Mouse (Mus musculus) stomach, embryonic 16.5 days (tissue): ENCODE measurements around the gene Errfi1. TPM values are rescaled to one million over a fixed set of nuclear protein-coding genes. Genes with fewer than 3 reads are reported as not detected.

ENCODE experiments used
- ATAC-seq: fragments of 200-750 bp; cut with Nextera tagmentation; 2 replicates; pipeline ENCODE4 v1.8.0; 2017; ENCODE audit warnings: moderate number of reproducible peaks, moderate TSS enrichment; ENCODE audit not compliant: insufficient read depth, low FRiP score
- H3K27ac ChIP-seq: fragments of 300-500 bp; sonication (generic); 2 replicates; pipeline ENCODE4 v1.5.1; 2014; ENCODE audit warnings: low read length
- H3K27me3 ChIP-seq: fragments of 300-500 bp; sonication (generic); 2 replicates; pipeline ENCODE4 v1.6.1; 2014; ENCODE audit warnings: low read length, control low read depth, mixed read lengths; ENCODE audit not compliant: control insufficient read depth, insufficient read depth
- H3K36me3 ChIP-seq: fragments of 300-500 bp; sonication (generic); 2 replicates; pipeline ENCODE4 v1.6.1; 2014; ENCODE audit warnings: low read length; ENCODE audit not compliant: control insufficient read depth, insufficient read depth
- H3K4me1 ChIP-seq: fragments of 300-500 bp; sonication (generic); 2 replicates; pipeline ENCODE4 v1.6.1; 2014; ENCODE audit warnings: low read length, control low read depth, mixed read lengths; ENCODE audit not compliant: control insufficient read depth, insufficient read depth
- H3K4me2 ChIP-seq: fragments of 300-500 bp; sonication (generic); 2 replicates; pipeline ENCODE4 v1.6.1; 2014; ENCODE audit warnings: low read depth, low read length, mixed read lengths
- H3K4me3 ChIP-seq: fragments of 300-500 bp; sonication (generic); replicated peaks from 2 replicates; pipeline ENCODE4 v1.5.1; 2014; ENCODE audit warnings: mild to moderate bottlenecking, low read length
- H3K9ac ChIP-seq: fragments of 300-500 bp; sonication (generic); 2 replicates; pipeline ENCODE4 v1.6.1; 2014; ENCODE audit warnings: low read length
- H3K9me3 ChIP-seq: fragments of 300-500 bp; sonication (generic); replicated peaks from 2 replicates; pipeline ENCODE4 v1.6.1; 2016; ENCODE audit warnings: low read length, control low read depth; ENCODE audit not compliant: control insufficient read depth
- WGBS: fragments of 180-500 bp; shearing (Covaris S2); extraction: QIAGEN DNeasy Blood & Tissue Kit; methylation state at CpG from one replicate; pipeline ENCODE4 v1.1.7; 2014; 5-methylcytosine and 5-hydroxymethylcytosine counted together
- polyA plus RNA-seq: library from polyadenylated mRNA; unstranded; fragments of >200 nt; fragmentation: Nextera tagmentation; extraction: Ambion mirVana; gene quantifications from 2 replicates; pipeline ENCODE4 v1.2.1, GENCODE M21; 2015

The Errfi1 gene
- polyA plus RNA-seq, 1 experiment from 2014 or later: 30.8 TPM

DNA sequence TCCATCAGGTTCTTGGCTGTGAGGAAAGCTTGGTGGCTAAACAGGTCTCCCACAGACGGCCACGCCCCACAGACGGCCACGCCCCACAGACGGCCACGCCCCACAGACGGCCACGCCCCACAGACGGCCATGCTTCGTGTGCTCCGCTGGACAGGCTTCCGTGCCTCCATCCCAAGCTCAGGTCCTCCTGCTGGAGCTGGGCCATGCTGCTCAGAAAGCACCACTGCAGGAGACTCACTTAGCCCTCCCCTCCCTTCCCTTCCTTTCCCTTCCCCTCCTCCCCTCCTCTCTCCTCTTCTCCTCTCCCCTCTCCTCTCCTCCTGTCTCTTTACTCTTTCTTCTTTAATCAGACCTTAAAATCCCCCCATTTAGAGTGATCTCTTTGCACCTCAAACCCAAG lies 16.8 kb upstream of the Errfi1 start:
- H3K36me3 ChIP-seq: no peaks in the 10 kb centered on the region
- 82% methylated on average over 12 of the region's 12 CpGs for WGBS
- H3K4me3 ChIP-seq: no peak overlapping the region
- H3K27ac ChIP-seq: no peak overlapping the region
- H3K4me2 ChIP-seq: no peak overlapping the region
- H3K27me3 ChIP-seq: no peaks in the 10 kb centered on the region
- no peaks in the 10 kb centered on the region for H3K4me1 ChIP-seq
- H3K9me3 ChIP-seq: no peaks in the 10 kb centered on the region
- H3K9ac ChIP-seq: no peak overlapping the region
- ATAC-seq: no peak

DNA sequence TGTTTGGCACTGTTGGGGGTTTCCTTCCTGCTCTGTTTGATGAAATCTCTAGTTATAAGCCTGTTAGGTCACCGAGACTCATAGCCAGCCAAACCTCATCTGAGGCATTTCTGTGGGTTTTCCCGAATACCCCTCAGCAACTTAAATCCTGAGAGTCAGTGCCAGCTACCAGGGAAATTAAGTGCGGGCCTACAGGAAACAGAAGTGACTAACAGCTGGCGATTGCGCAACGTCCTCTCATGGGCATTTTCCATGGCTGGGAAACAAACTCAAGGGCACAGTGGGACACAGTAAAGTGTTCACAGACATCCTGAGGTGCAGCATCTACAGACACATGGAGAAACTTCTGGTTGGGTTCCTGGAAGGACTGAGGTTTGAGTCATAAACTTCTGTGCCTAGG lies 16.3 kb upstream of the Errfi1 start:
- H3K4me1 ChIP-seq: no peaks in the 10 kb centered on the region
- H3K36me3 ChIP-seq: no peaks in the 10 kb centered on the region
- H3K9me3 ChIP-seq: no peaks in the 10 kb centered on the region
- ATAC-seq: no peak
- no peak overlapping the region for H3K4me3 ChIP-seq
- H3K9ac ChIP-seq: no peak overlapping the region
- 79% methylated on average over 6 of the region's 6 CpGs for WGBS
- H3K27ac ChIP-seq: no peak overlapping the region
- no peak overlapping the region for H3K4me2 ChIP-seq
- no peaks in the 10 kb centered on the region for H3K27me3 ChIP-seq

DNA sequence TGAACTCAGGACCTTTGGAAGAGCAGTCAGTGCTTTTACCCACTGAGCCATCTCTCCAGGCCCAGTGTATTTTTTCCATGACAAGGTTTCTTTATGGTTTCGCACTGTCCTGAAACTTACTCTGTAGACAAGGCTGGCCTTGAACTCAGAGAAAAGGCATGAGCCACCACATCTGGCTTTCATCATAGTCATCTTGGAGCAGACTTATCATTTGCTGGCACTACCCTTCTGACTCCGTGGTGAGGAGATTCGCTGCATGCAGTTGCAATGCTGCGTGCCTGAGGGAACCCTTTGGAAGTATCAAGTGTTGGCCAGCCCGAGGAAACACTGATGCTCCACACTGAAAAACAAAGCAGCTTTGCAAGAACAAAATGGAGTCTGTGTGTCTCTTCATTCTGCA lies 11.7 kb upstream of the Errfi1 start:
- no peaks in the 10 kb centered on the region for H3K27me3 ChIP-seq
- WGBS: 81% methylated on average over 5 of the region's 5 CpGs
- no peak overlapping the region for H3K4me3 ChIP-seq
- H3K9me3 ChIP-seq: no peaks in the 10 kb centered on the region
- no peak for ATAC-seq
- no peak overlapping the region for H3K9ac ChIP-seq
- H3K4me1 ChIP-seq: no peaks in the 10 kb centered on the region
- no peak overlapping the region for H3K4me2 ChIP-seq
- H3K27ac ChIP-seq: no peak overlapping the region
- no peaks in the 10 kb centered on the region for H3K36me3 ChIP-seq

DNA sequence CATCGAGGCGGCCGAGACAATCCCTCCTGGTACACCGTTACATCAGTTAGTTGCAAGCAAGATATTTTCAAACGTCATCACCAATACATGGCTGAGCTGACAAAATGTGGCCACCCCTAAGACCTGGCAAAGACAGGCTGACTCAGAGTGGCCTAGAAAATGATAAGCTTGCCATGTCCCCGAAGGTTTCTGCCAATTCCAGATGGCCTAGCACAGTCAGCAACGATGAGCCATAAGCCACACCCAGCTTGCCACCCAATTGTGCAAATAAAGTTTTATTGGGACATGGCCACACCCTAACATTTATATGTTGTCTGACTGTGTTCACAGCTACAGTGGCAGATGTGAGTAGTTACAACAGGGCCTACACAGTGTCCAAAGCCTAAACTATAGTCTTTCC lies 10.5 kb upstream of the Errfi1 start:
- no peaks in the 10 kb centered on the region for H3K4me1 ChIP-seq
- H3K27ac ChIP-seq: no peak overlapping the region
- no peaks in the 10 kb centered on the region for H3K9me3 ChIP-seq
- no peak for ATAC-seq
- no peak overlapping the region for H3K9ac ChIP-seq
- 75% methylated on average over 7 of the region's 7 CpGs for WGBS
- no peaks in the 10 kb centered on the region for H3K36me3 ChIP-seq
- no peaks in the 10 kb centered on the region for H3K27me3 ChIP-seq
- no peak overlapping the region for H3K4me3 ChIP-seq
- no peak overlapping the region for H3K4me2 ChIP-seq

DNA sequence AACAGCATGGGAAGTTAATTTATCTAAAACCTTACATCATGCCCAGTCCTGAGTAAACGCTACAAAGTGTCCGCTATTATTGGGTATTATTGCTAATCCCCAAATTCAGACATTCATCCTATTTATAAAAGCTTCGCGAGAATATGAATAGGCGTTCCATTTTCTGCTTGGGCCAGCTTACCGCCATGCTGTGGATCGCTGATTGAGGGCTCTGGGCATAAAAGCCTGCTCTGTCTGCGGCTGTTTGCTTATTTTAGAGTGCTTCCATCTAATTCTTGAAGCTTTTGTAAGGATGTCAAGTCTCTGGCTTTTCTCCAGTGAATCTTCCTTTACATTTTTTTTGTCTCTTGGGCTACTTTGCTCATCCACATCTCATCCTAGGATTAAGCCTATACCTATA lies 7.4 kb upstream of the Errfi1 start:
- Histone ChIP-seq H3K9ac (no peak overlapping the region), H3K36me3 (no peaks in the 10 kb centered on the region), H3K27ac (no peak overlapping the region), H3K4me3 (no peak overlapping the region), H3K9me3 (no peaks in the 10 kb centered on the region), H3K4me2 (no peak overlapping the region), H3K27me3 (no peaks in the 10 kb centered on the region), H3K4me1 (no peaks in the 10 kb centered on the region)
- 59% methylated on average over 8 of the region's 8 CpGs for WGBS
- ATAC-seq: no peak

DNA sequence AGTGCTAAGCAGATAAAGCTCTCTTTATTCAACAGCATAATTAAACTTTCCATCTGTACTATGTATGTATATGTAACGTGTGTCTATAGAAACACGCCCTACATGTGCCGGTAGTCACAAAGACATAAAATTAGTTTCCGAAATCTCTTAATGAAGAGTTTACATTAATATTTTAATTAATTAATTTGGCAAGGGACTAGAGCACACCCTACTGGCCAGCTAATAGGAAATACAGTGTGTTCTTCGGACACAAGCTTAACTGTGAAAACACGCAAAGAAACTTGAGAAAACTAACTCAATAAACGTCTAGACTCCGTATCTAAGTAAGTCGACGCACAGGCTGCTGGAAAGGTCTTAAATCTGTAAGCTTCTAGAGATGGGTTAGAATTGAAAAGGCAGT lies 3.8 kb upstream of the Errfi1 start:
- H3K4me3 ChIP-seq: no peak overlapping the region
- WGBS: 44% methylated on average over 10 of the region's 10 CpGs
- H3K4me2 ChIP-seq: no peak overlapping the region
- ATAC-seq: no peak
- no peaks in the 10 kb centered on the region for H3K9me3 ChIP-seq
- H3K4me1 ChIP-seq: peaks cover 7% of the 10 kb centered on the region
- no peaks in the 10 kb centered on the region for H3K36me3 ChIP-seq
- H3K27me3 ChIP-seq: no peaks in the 10 kb centered on the region
- H3K9ac ChIP-seq: no peak overlapping the region
- no peak overlapping the region for H3K27ac ChIP-seq

DNA sequence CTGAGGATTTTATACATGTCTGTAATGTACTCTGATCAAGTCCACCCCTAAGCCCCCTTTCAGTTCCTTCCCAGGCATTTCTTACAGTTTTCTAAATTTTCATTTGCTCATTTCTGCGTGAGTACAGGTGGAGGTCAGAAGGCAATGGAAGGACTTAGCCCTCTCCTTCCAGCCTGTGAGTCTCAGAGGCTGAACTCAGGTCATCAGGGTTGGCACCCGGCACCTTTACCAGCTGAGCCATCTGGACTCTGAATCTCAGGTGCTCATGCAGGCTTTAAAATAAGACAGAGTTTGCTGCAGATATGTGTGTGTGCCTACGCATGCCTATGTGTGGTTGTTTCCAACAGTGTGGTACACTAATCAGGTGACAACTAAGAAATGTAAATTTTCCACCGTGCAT lies 2.8 kb upstream of the Errfi1 start:
- Histone ChIP-seq H3K27ac (peak overlapping the region; percentile 15; the same call in 1 of the 2 replicates), H3K4me3 (no peak overlapping the region), H3K36me3 (no peaks in the 10 kb centered on the region), H3K4me2 (no peak overlapping the region), H3K4me1 (peaks cover 7% of the 10 kb centered on the region), H3K27me3 (no peaks in the 10 kb centered on the region), H3K9ac (no peak overlapping the region), H3K9me3 (no peaks in the 10 kb centered on the region)
- ATAC-seq: no peak
- 73% methylated on average over 4 of the region's 4 CpGs for WGBS

DNA sequence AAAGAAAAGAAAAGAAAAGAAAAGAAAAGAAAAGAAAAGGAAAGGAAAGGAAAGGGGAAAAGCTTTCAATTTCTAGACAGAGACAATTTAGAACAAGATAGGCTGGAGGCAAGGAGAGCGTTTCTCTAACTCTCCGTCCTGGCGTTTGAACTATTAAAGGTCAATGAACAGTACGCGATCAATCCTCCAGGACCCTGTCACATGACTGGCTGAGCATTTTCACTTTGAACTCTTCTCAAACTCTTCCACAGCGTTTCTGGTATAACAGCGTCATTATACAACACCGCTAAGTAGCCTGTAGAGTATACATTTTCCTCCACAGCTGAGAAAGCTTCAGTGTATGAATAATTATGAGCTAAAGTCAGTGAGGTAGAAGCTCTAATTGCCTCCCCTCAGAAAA lies 1.7 kb upstream of the Errfi1 start:
- WGBS: 44% methylated on average over 8 of the region's 8 CpGs
- no peak for ATAC-seq

DNA sequence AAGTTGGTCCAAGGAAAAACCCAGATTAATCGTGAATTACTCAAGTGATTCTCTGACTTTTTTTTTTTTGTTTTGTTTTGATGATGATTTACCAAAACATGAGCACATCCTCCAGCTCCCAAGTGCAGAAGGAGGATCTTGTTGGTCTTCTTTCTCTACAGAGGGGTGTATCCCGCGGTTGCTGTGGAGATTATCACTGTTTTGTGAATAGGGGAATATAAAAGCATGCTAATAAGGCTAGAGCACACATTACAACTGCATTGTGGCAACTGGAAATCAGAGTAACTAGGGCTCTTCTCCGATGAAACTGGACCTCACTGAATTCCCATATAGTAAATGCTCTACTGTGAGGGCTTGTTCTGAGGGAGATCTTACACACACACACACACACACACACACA lies 1.2 kb upstream of the Errfi1 start:
- H3K36me3 ChIP-seq: no peaks in the 10 kb centered on the region
- H3K27ac ChIP-seq: peak overlapping the region; percentile 99; the same call in 1 of the 2 replicates
- no peak overlapping the region for H3K4me3 ChIP-seq
- H3K9ac ChIP-seq: no peak overlapping the region
- H3K27me3 ChIP-seq: no peaks in the 10 kb centered on the region
- ATAC-seq: no peak
- 59% methylated on average over 4 of the region's 4 CpGs for WGBS
- H3K9me3 ChIP-seq: no peaks in the 10 kb centered on the region
- H3K4me2 ChIP-seq: no peak overlapping the region
- peaks cover 13% of the 10 kb centered on the region for H3K4me1 ChIP-seq

More for the DNA sequence above, 1.7 kb upstream of the Errfi1 start:
- Histone ChIP-seq H3K9me3 (no peaks in the 10 kb centered on the region), H3K27me3 (no peaks in the 10 kb centered on the region), H3K9ac (no peak overlapping the region), H3K36me3 (no peaks in the 10 kb centered on the region), H3K4me2 (no peak overlapping the region), H3K27ac (no peak overlapping the region), H3K4me1 (peaks cover 12% of the 10 kb centered on the region), H3K4me3 (no peak overlapping the region)

DNA sequence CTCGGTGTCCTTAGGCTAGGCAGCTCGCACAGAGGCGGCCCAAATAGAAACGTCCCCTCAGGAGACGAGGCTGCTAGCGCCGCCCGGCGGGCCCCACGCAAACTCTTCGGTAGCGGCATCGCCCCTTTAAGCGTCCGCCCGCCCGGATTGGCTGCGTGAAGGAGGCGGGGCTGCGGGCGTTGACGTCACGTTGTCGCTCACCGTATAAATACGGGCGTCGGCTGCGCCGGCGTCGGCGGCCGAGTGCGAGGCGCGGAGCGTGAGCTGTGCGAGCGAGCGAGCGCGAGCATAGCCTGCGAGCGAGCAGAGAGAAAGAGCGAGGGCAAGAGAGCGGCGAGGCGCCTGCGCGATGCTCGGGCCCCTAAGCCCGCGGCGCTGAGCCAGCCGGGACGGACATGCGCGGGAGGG lies 1.1 kb downstream of the Errfi1 start:
- H3K27me3 ChIP-seq: no peaks in the 10 kb centered on the region
- no peaks in the 10 kb centered on the region for H3K36me3 ChIP-seq
- peak; percentile 90 for ATAC-seq
- H3K9me3 ChIP-seq: no peaks in the 10 kb centered on the region
- peaks cover 13% of the 10 kb centered on the region for H3K4me1 ChIP-seq
- H3K27ac ChIP-seq: peak overlapping the region; percentile 99
- WGBS: under 1% methylated on average over 59 of the region's 59 CpGs
- peak overlapping the region; percentile 60 for H3K4me2 ChIP-seq
- peak overlapping the region; percentile 88 for H3K4me3 ChIP-seq
- peak overlapping the region; percentile 98 for H3K9ac ChIP-seq
